ENCODE assay signal across 8 mouse cellular contexts in genomic region chr16:25465435-25466139, GRCm38 (mm10).
DNase-seq lines count a peak whose midpoint lies in the region; ATAC-seq lines count a peak whose summit lies in the region.

No protein-coding gene starts in this region.

- WGBS in heart, embryonic 11.5 days (ENCODE audit: insufficient replicate concordance), result 41% methylated on average over 13 of the region's 13 CpGs
- WGBS in neural tube, embryonic 15.5 days, result 40% methylated on average over 13 of the region's 13 CpGs

- peak overlapping the region; percentile 46 for H3K4me2 ChIP-seq in heart, embryonic 11.5 days
- no peak overlapping the region for H3K4me2 ChIP-seq in neural tube, embryonic 15.5 days

- H3K27me3 ChIP-seq in heart, embryonic 11.5 days (ENCODE audit: control insufficient read depth, insufficient read depth, low read length), result no peaks in the 10 kb centered on the region
- no peaks in the 10 kb centered on the region for H3K27me3 ChIP-seq in neural tube, embryonic 15.5 days (replicated peaks)

- no peak overlapping the region for H3K27ac ChIP-seq in heart, embryonic 11.5 days (ENCODE audit: low read depth, low read length)
- 0 out of 2 replicates have a peak overlapping the region, but pooled peaks have one; percentile 20 for H3K27ac ChIP-seq in neural tube, embryonic 15.5 days (replicated peaks)

- H3K36me3 ChIP-seq in heart, embryonic 11.5 days (ENCODE audit: control insufficient read depth, insufficient read depth, low read length), result no peaks in the 10 kb centered on the region
- H3K36me3 ChIP-seq in neural tube, embryonic 15.5 days, result no peaks in the 10 kb centered on the region

- no peak overlapping the region for H3K9ac ChIP-seq in heart, embryonic 11.5 days (ENCODE audit: low read depth, low read length)
- no peak overlapping the region for H3K9ac ChIP-seq in neural tube, embryonic 15.5 days (replicated peaks)

- H3K9me3 ChIP-seq in heart, embryonic 11.5 days (replicated peaks; ENCODE audit: control insufficient read depth, low read length), result no peaks in the 10 kb centered on the region
- no peaks in the 10 kb centered on the region for H3K9me3 ChIP-seq in neural tube, embryonic 15.5 days (replicated peaks)

- peak; percentile 16 for DNase-seq in gastrocnemius, adult 18-20 months (ENCODE audit: low spot score)
- no peak for DNase-seq in gastrocnemius, postnatal 10 days
- DNase-seq in embryo, embryonic 10 days (ENCODE audit: low spot score), result peak; percentile 31
- DNase-seq in left cerebral cortex, postnatal 14 days (ENCODE audit: low spot score in 2 of 2), result peak; percentile 19 to 59
- no peak for DNase-seq in thymus, postnatal 10 days (ENCODE audit: low spot score in 2 of 2)
- DNase-seq in adrenal gland, postnatal 14 days, result no peak

- ATAC-seq in heart, embryonic 11.5 days (replicated peaks; ENCODE audit: insufficient number of reproducible peaks, low FRiP score, low TSS enrichment), result 0 out of 2 replicates have a peak, but pooled peaks have one; percentile 31
- ATAC-seq in neural tube, embryonic 15.5 days (ENCODE audit: low FRiP score), result 0 out of 2 replicates have a peak, but pooled peaks have one; percentile 47

- intact Hi-C loops in left cerebral cortex, postnatal 14 days (cut with DNase I), result loop anchor here (5.0 kb wide), 1 partner anchor 88 kb away; no protein-coding TSS in a partner anchor

- H3K4me3 ChIP-seq in heart, embryonic 11.5 days (ENCODE audit: low read depth, low read length), result no peak overlapping the region
- no peak overlapping the region for H3K4me3 ChIP-seq in neural tube, embryonic 15.5 days (replicated peaks)

- H3K4me1 ChIP-seq in heart, embryonic 11.5 days (ENCODE audit: control insufficient read depth, insufficient read depth, low read length), result peaks cover 2% of the 10 kb centered on the region; the same call in 1 of the 2 replicates
- peaks cover 12% of the 10 kb centered on the region for H3K4me1 ChIP-seq in neural tube, embryonic 15.5 days

Comparison
In these comparisons a context has a peak if more than half of its experiments do, and no peak if none do; other contexts are left out.
1. DNase-seq: peak in gastrocnemius, adult 18-20 months (single experiment), embryo, embryonic 10 days (single experiment) and left cerebral cortex, postnatal 14 days (2 of 2); none in gastrocnemius, postnatal 10 days (single experiment), thymus, postnatal 10 days (0 of 2) and adrenal gland, postnatal 14 days (single experiment).